Mouse (Mus musculus): ENCODE results near the gene Dnajc7. TPM values are rescaled to one million over a fixed set of nuclear protein-coding genes. Genes with fewer than 3 reads are reported as not detected.

The Dnajc7 gene
- polyA plus RNA-seq, 1 experiment from 2014 or later = 218 TPM

GRCm38 (mm10) chr11:100576256-100576655 lies 43.7 kb downstream of the Dnajc7 start:
- Histone ChIP-seq H3K27ac (0 out of 2 replicates have a peak overlapping the region, but pooled peaks have one; percentile 1), H3K4me2 (no peak overlapping the region), H3K9ac (no peak overlapping the region), H3K27me3 (peaks cover under 1% of the 10 kb centered on the region), H3K36me3 (peaks cover 34% of the 10 kb centered on the region), H3K4me3 (peak overlapping the region; percentile 0; the same call in 1 of the 2 replicates), H3K4me1 (peaks cover 24% of the 10 kb centered on the region), H3K9me3 (no peaks in the 10 kb centered on the region)
- 69% methylated on average over 21 of the region's 21 CpGs for WGBS
- ATAC-seq (ENCODE audit: insufficient number of reproducible peaks, low FRiP score, low TSS enrichment, low read depth) = no peak

GRCm38 (mm10) chr11:100575484-100575855 lies 44.5 kb downstream of the Dnajc7 start:
- H3K9ac ChIP-seq = peak overlapping the region; percentile 43; the same call in 1 of the 2 replicates
- H3K4me3 ChIP-seq = peak overlapping the region; percentile 61
- H3K4me2 ChIP-seq = peak overlapping the region; percentile 76
- peaks cover 32% of the 10 kb centered on the region for H3K4me1 ChIP-seq
- peak overlapping the region; percentile 72; the same call in 1 of the 2 replicates for H3K27ac ChIP-seq
- H3K9me3 ChIP-seq = no peaks in the 10 kb centered on the region
- ATAC-seq (ENCODE audit: insufficient number of reproducible peaks, low FRiP score, low TSS enrichment, low read depth) = no peak
- H3K36me3 ChIP-seq = peaks cover 26% of the 10 kb centered on the region
- 32% methylated on average over 2 of the region's 2 CpGs for WGBS
- peaks cover 7% of the 10 kb centered on the region for H3K27me3 ChIP-seq

- peak; percentile 57; the same call in 1 of the 2 replicates for ATAC-seq (ENCODE audit: insufficient number of reproducible peaks, low FRiP score, low TSS enrichment, low read depth)
- H3K4me1 ChIP-seq = peaks cover 34% of the 10 kb centered on the region
- peak within 1 kb of the TSS; percentile 76 for H3K4me2 ChIP-seq
- H3K27ac ChIP-seq = peak within 1 kb of the TSS; percentile 72
- WGBS = 2% methylated on average over 47 of the region's 47 CpGs
- H3K27me3 ChIP-seq = peaks cover 7% of the 10 kb centered on the region
- peaks cover 21% of the 10 kb centered on the region for H3K36me3 ChIP-seq
- H3K9ac ChIP-seq = peak within 1 kb of the TSS; percentile 43
- no peaks in the 10 kb centered on the region for H3K9me3 ChIP-seq
- peak within 1 kb of the TSS; percentile 61 for H3K4me3 ChIP-seq
Observed at GRCm38 (mm10) chr11:100574708-100575483, 45.1 kb downstream of the Dnajc7 start, which contains the start of gene Cnp. TSS of gene Cnp (plus strand) at chr11:100574904.

GRCm38 (mm10) chr11:100574188-100574587 lies 45.8 kb downstream of the Dnajc7 start:
- Histone ChIP-seq H3K4me1 (peaks cover 34% of the 10 kb centered on the region), H3K27me3 (peaks cover 7% of the 10 kb centered on the region), H3K9me3 (no peaks in the 10 kb centered on the region), H3K36me3 (peaks cover 14% of the 10 kb centered on the region), H3K4me3 (peak overlapping the region; percentile 61), H3K27ac (peak overlapping the region; percentile 72; the same call in 1 of the 2 replicates), H3K9ac (no peak overlapping the region), H3K4me2 (peak overlapping the region; percentile 76)
- no peak for ATAC-seq (ENCODE audit: insufficient number of reproducible peaks, low FRiP score, low TSS enrichment, low read depth)
- WGBS = 90% methylated on average over 3 of the region's 3 CpGs

GRCm38 (mm10) chr11:100571202-100571567 lies 48.8 kb downstream of the Dnajc7 start:
- H3K36me3 ChIP-seq = no peaks in the 10 kb centered on the region
- peak overlapping the region; percentile 43 for H3K4me2 ChIP-seq
- H3K27ac ChIP-seq = no peak overlapping the region
- no peak for ATAC-seq (ENCODE audit: insufficient number of reproducible peaks, low FRiP score, low TSS enrichment, low read depth)
- 8% methylated on average over 16 of the region's 16 CpGs for WGBS
- H3K9ac ChIP-seq = 0 out of 2 replicates have a peak overlapping the region, but pooled peaks have one; percentile 10
- peak overlapping the region; percentile 16 for H3K4me3 ChIP-seq
- peaks cover 35% of the 10 kb centered on the region for H3K4me1 ChIP-seq
- peaks cover 7% of the 10 kb centered on the region for H3K27me3 ChIP-seq
- H3K9me3 ChIP-seq = no peaks in the 10 kb centered on the region

GRCm38 (mm10) chr11:100570430-100571201 lies 49.4 kb downstream of the Dnajc7 start:
- H3K4me1 ChIP-seq = peaks cover 31% of the 10 kb centered on the region
- 0 out of 2 replicates have a peak overlapping the region, but pooled peaks have one; percentile 10 for H3K9ac ChIP-seq
- no peak overlapping the region for H3K27ac ChIP-seq
- H3K36me3 ChIP-seq = no peaks in the 10 kb centered on the region
- H3K4me3 ChIP-seq = peak overlapping the region; percentile 16
- peak overlapping the region; percentile 43 for H3K4me2 ChIP-seq
- H3K27me3 ChIP-seq = peaks cover 7% of the 10 kb centered on the region
- no peaks in the 10 kb centered on the region for H3K9me3 ChIP-seq
- 11% methylated on average over 8 of the region's 8 CpGs for WGBS
- no peak for ATAC-seq (ENCODE audit: insufficient number of reproducible peaks, low FRiP score, low TSS enrichment, low read depth)

- WGBS = 58% methylated on average over 9 of the region's 9 CpGs
- Histone ChIP-seq H3K4me1 (peaks cover 24% of the 10 kb centered on the region), H3K27me3 (peaks cover 7% of the 10 kb centered on the region), H3K36me3 (no peaks in the 10 kb centered on the region), H3K27ac (no peak overlapping the region), H3K9ac (no peak overlapping the region), H3K4me3 (no peak overlapping the region), H3K9me3 (no peaks in the 10 kb centered on the region), H3K4me2 (no peak overlapping the region)
- ATAC-seq (ENCODE audit: insufficient number of reproducible peaks, low FRiP score, low TSS enrichment, low read depth) = no peak
Observed at GRCm38 (mm10) chr11:100569789-100570188, 50.2 kb downstream of the Dnajc7 start.

- ATAC-seq (ENCODE audit: insufficient number of reproducible peaks, low FRiP score, low TSS enrichment, low read depth) = no peak
- Histone ChIP-seq H3K9ac (no peak overlapping the region), H3K36me3 (no peaks in the 10 kb centered on the region), H3K27me3 (peaks cover 7% of the 10 kb centered on the region), H3K4me3 (no peak overlapping the region), H3K4me2 (no peak overlapping the region), H3K4me1 (peaks cover 19% of the 10 kb centered on the region), H3K9me3 (no peaks in the 10 kb centered on the region), H3K27ac (no peak overlapping the region)
- 78% methylated on average over 8 of the region's 8 CpGs for WGBS
Observed at GRCm38 (mm10) chr11:100568692-100569091, 51.3 kb downstream of the Dnajc7 start.

- Histone ChIP-seq H3K27me3 (peaks cover 7% of the 10 kb centered on the region), H3K36me3 (no peaks in the 10 kb centered on the region), H3K4me2 (no peak overlapping the region), H3K4me1 (peaks cover 19% of the 10 kb centered on the region), H3K27ac (no peak overlapping the region), H3K9me3 (no peaks in the 10 kb centered on the region), H3K4me3 (no peak overlapping the region), H3K9ac (no peak overlapping the region)
- WGBS = 50% methylated on average over 9 of the region's 9 CpGs
- no peak for ATAC-seq (ENCODE audit: insufficient number of reproducible peaks, low FRiP score, low TSS enrichment, low read depth)
Observed at GRCm38 (mm10) chr11:100567815-100568245, 52.1 kb downstream of the Dnajc7 start.

GRCm38 (mm10) chr11:100567229-100567628 lies 52.7 kb downstream of the Dnajc7 start:
- Histone ChIP-seq H3K27ac (no peak overlapping the region), H3K9me3 (no peaks in the 10 kb centered on the region), H3K27me3 (peaks cover 7% of the 10 kb centered on the region), H3K4me1 (peaks cover 19% of the 10 kb centered on the region), H3K4me3 (no peak overlapping the region), H3K4me2 (no peak overlapping the region), H3K36me3 (no peaks in the 10 kb centered on the region), H3K9ac (no peak overlapping the region)
- WGBS = 71% methylated on average over 5 of the region's 5 CpGs
- no peak for ATAC-seq (ENCODE audit: insufficient number of reproducible peaks, low FRiP score, low TSS enrichment, low read depth)

- Histone ChIP-seq H3K27ac (no peak overlapping the region), H3K4me1 (peaks cover 4% of the 10 kb centered on the region), H3K36me3 (no peaks in the 10 kb centered on the region), H3K9ac (no peak overlapping the region), H3K27me3 (no peaks in the 10 kb centered on the region; the same call in 1 of the 2 replicates), H3K4me3 (no peak overlapping the region), H3K9me3 (no peaks in the 10 kb centered on the region), H3K4me2 (no peak overlapping the region)
- no peak for ATAC-seq (ENCODE audit: insufficient number of reproducible peaks, low FRiP score, low TSS enrichment, low read depth)
- 83% methylated on average over 6 of the region's 6 CpGs for WGBS
Observed at GRCm38 (mm10) chr11:100564703-100565102, 55.3 kb downstream of the Dnajc7 start.

GRCm38 (mm10) chr11:100564297-100564696 lies 55.7 kb downstream of the Dnajc7 start:
- 78% methylated on average over 15 of the region's 15 CpGs for WGBS
- Histone ChIP-seq H3K36me3 (no peaks in the 10 kb centered on the region), H3K27me3 (no peaks in the 10 kb centered on the region; the same call in 1 of the 2 replicates), H3K9me3 (no peaks in the 10 kb centered on the region), H3K27ac (no peak overlapping the region), H3K9ac (no peak overlapping the region), H3K4me1 (peaks cover 4% of the 10 kb centered on the region), H3K4me2 (no peak overlapping the region), H3K4me3 (no peak overlapping the region)
- ATAC-seq (ENCODE audit: insufficient number of reproducible peaks, low FRiP score, low TSS enrichment, low read depth) = no peak

Measured in limb, embryonic 15.5 days (tissue).